Mouse (Mus musculus) thymus, adult 2 months (tissue): ENCODE measurements at regions not wholly inside any gene's neighbourhood (a gene's known extent, or its start where the extent isn't known, plus 50 kb on each side); places are given as distances from the start of the nearest gene placed in this dataset.

ENCODE experiments used
- DNase-seq: peaks from one replicate; pipeline ENCODE4 v3.0.0; 2021
- H3K27ac ChIP-seq: fragments of 200-500 bp; 2 replicates; pipeline ENCODE4 v1.5.1; 2012; ENCODE audit warnings: low read length, control low read depth; ENCODE audit not compliant: control insufficient read depth, insufficient read depth
- H3K27me3 ChIP-seq: fragments of 200-500 bp; 2 replicates; pipeline ENCODE4 v1.6.1; 2012; ENCODE audit warnings: mild to moderate bottlenecking, low read length, moderate library complexity, mixed read lengths; ENCODE audit not compliant: control insufficient read depth, insufficient read depth
- H3K36me3 ChIP-seq: fragments of 200-500 bp; 2 replicates; pipeline ENCODE4 v1.6.1; 2012; ENCODE audit warnings: mild to moderate bottlenecking, low read length, moderate library complexity; ENCODE audit not compliant: control insufficient read depth, insufficient read depth
- H3K4me1 ChIP-seq: fragments of 200-500 bp; replicated peaks from 2 replicates; pipeline ENCODE4 v1.6.1; 2012; ENCODE audit warnings: low read length; ENCODE audit not compliant: control insufficient read depth, insufficient read depth
- H3K4me3 ChIP-seq: fragments of 200-500 bp; 2 replicates; pipeline ENCODE4 v1.5.1; 2012; ENCODE audit warnings: mild to moderate bottlenecking, low read length, control low read depth, moderate library complexity; ENCODE audit not compliant: control insufficient read depth, insufficient read depth
- CTCF ChIP-seq: fragments of 200-500 bp; IDR thresholded peaks from 2 replicates; pipeline ENCODE4 v1.5.1; 2012; ENCODE audit warnings: mild to moderate bottlenecking, control low read depth, low read length, moderate library complexity, borderline replicate concordance; ENCODE audit not compliant: control insufficient read depth, poor library complexity, insufficient read depth; ENCODE audit errors: extremely low read depth
- POLR2A ChIP-seq: fragments of 200-500 bp; IDR thresholded peaks from 2 replicates; pipeline ENCODE4 v1.6.1; 2012; ENCODE audit warnings: mild to moderate bottlenecking, low read length, control low read depth, moderate library complexity; ENCODE audit not compliant: control insufficient read depth, poor library complexity, insufficient read depth; ENCODE audit errors: extremely low read depth
- WGBS: fragments of 180-500 bp; shearing (Covaris S2); methylation state at CpG from one replicate; pipeline ENCODE4 v1.1.7; 2018; 5-methylcytosine and 5-hydroxymethylcytosine counted together

GRCm38 (mm10) chr7:71459805-71460204 lies 108.5 kb upstream of the Gm10295 start:
- Histone ChIP-seq H3K27me3 (no peaks in the 10 kb centered on the region), H3K4me1 (no peaks in the 10 kb centered on the region), H3K36me3 (no peaks in the 10 kb centered on the region), H3K27ac (no peak overlapping the region), H3K4me3 (no peak overlapping the region)
- no peak for DNase-seq
- TF ChIP-seq CTCF (no peak), POLR2A (no peak)

GRCm38 (mm10) chr7:71458104-71458754 lies 106.9 kb upstream of the Gm10295 start:
- H3K4me1 ChIP-seq = no peaks in the 10 kb centered on the region
- no peak overlapping the region for H3K4me3 ChIP-seq
- WGBS = 90% methylated on average over 5 of the region's 5 CpGs
- no peaks in the 10 kb centered on the region for H3K27me3 ChIP-seq
- DNase-seq = no peak
- no peaks in the 10 kb centered on the region for H3K36me3 ChIP-seq
- H3K27ac ChIP-seq = no peak overlapping the region
- no peak for TF ChIP-seq CTCF

- DNase-seq = no peak
- no peaks in the 10 kb centered on the region for H3K36me3 ChIP-seq
- no peak for TF ChIP-seq POLR2A
- TF ChIP-seq CTCF = no peak
- H3K4me3 ChIP-seq = no peak overlapping the region
- H3K27me3 ChIP-seq = no peaks in the 10 kb centered on the region
- H3K27ac ChIP-seq = no peak overlapping the region
- H3K4me1 ChIP-seq = no peaks in the 10 kb centered on the region
- 83% methylated on average over 4 of the region's 4 CpGs for WGBS
Observed at GRCm38 (mm10) chr7:71457409-71458103, 106.3 kb upstream of the Gm10295 start.

- Histone ChIP-seq H3K36me3 (no peaks in the 10 kb centered on the region), H3K4me1 (no peaks in the 10 kb centered on the region), H3K27me3 (no peaks in the 10 kb centered on the region), H3K27ac (no peak overlapping the region), H3K4me3 (no peak overlapping the region)
- no peak for TF ChIP-seq CTCF
- no peak for TF ChIP-seq POLR2A
- DNase-seq = no peak
- WGBS = 85% methylated on average over 13 of the region's 13 CpGs
Observed at GRCm38 (mm10) chr7:71456421-71456820, 105.1 kb upstream of the Gm10295 start.

- H3K27me3 ChIP-seq = no peaks in the 10 kb centered on the region
- DNase-seq = no peak
- H3K36me3 ChIP-seq = no peaks in the 10 kb centered on the region
- no peak overlapping the region for H3K4me3 ChIP-seq
- TF ChIP-seq POLR2A (no peak), CTCF (no peak)
- no peaks in the 10 kb centered on the region for H3K4me1 ChIP-seq
- 89% methylated on average over 11 of the region's 11 CpGs for WGBS
- H3K27ac ChIP-seq = no peak overlapping the region
Observed at GRCm38 (mm10) chr7:71440330-71441240, 89.3 kb upstream of the Gm10295 start.

GRCm38 (mm10) chr7:71425982-71426381 lies 74.7 kb upstream of the Gm10295 start:
- WGBS = 81% methylated on average over 2 of the region's 2 CpGs
- Histone ChIP-seq H3K27me3 (no peaks in the 10 kb centered on the region), H3K27ac (no peak overlapping the region), H3K4me1 (no peaks in the 10 kb centered on the region), H3K4me3 (no peak overlapping the region), H3K36me3 (no peaks in the 10 kb centered on the region)
- no peak for DNase-seq
- TF ChIP-seq POLR2A (no peak), CTCF (no peak)

GRCm38 (mm10) chr7:71419261-71419660 lies 68.0 kb upstream of the Gm10295 start:
- WGBS = 89% methylated on average over 5 of the region's 5 CpGs
- no peak overlapping the region for H3K27ac ChIP-seq
- DNase-seq = no peak
- no peaks in the 10 kb centered on the region for H3K36me3 ChIP-seq
- TF ChIP-seq CTCF = no peak
- TF ChIP-seq POLR2A = no peak
- H3K4me1 ChIP-seq = no peaks in the 10 kb centered on the region
- no peak overlapping the region for H3K4me3 ChIP-seq
- H3K27me3 ChIP-seq = no peaks in the 10 kb centered on the region
